Mouse (Mus musculus): ENCODE measurements at regions not wholly inside any gene's neighbourhood (a gene's known extent, or its start where the extent isn't known, plus 50 kb on each side); places are given as distances from the start of the nearest gene placed in this dataset.
"Not testable (repeated sequence)": the region's sequence is repeated elsewhere in the genome, so short reads cannot be mapped to it uniquely, and the experiment has no call there.

DNA sequence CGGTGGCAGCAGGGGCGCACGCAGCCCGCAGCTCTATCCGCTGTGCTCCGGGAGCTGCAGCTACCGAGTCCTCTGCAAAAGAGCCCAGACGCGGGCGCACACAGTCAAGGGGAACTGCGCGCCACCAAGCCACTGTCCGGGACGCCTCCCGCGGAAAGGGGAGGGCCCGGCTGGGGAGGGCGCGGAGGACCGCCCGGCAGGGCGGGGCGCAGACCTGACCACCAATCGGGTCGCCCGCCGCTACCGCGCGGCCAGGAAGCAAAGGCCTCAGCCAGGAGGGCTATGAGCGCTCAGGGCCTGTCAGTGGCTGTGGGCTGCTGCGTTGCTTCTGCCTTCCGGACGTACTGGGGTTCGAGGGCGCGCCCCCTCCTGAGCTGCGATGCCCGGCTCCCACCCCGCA lies 1034.5 kb downstream of the Gm10330 start:
- H3K27me3 ChIP-seq (ENCODE audit: control insufficient read depth, insufficient read depth, low read length); H3K9me3 ChIP-seq (ENCODE audit: control insufficient read depth, low read length); H3K27ac ChIP-seq (ENCODE audit: low read depth, low read length); H3K9ac ChIP-seq (ENCODE audit: low read depth, low read length); H3K4me1 ChIP-seq (ENCODE audit: control insufficient read depth, insufficient read depth, low read length); ATAC-seq (ENCODE audit: low FRiP score, low TSS enrichment); H3K36me3 ChIP-seq (ENCODE audit: control insufficient read depth, insufficient read depth, low read length): not testable (repeated sequence)
- 5% methylated on average over 34 of the region's 40 CpGs for WGBS
- Histone ChIP-seq H3K4me3 (ENCODE audit: low read length) (peak overlapping the region; percentile 34), H3K4me2 (replicated peaks; ENCODE audit: low read depth, low read length) (peak overlapping the region; percentile 31)

DNA sequence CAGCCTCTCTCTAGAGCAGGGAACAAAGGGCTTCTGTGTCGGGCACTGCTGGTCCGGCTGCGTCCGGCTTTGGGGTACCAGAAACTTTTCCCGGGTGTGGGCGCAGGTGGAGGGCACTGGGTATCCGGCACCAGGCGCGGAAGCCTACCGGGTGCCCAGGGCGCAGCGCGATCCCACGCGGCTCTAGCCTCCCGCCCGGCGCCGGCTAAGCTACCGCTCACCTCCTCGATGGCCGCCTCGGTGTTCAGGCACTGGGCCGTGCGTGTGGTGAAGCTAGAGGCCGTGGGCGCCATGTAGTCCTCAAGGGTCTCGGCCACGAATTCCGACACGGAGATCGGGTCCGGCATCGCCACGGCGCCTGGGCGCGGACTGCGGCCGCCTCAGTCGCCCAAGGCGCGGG lies 1035.0 kb downstream of the Gm10330 start:
- whole genome bisulfite sequencing: 6% methylated on average over 23 of the region's 43 CpGs

More for the DNA sequence above, 1035.0 kb downstream of the Gm10330 start:
- Histone ChIP-seq H3K4me2 (replicated peaks; ENCODE audit: low read depth, low read length) (peak overlapping the region; percentile 31), H3K9ac (ENCODE audit: low read depth, low read length) (0 out of 2 replicates have a peak overlapping the region, but pooled peaks have one; percentile 12), H3K4me3 (ENCODE audit: low read length) (peak overlapping the region; percentile 34)
- not testable (repeated sequence) for ATAC-seq (ENCODE audit: low FRiP score, low TSS enrichment); H3K9me3 ChIP-seq (ENCODE audit: control insufficient read depth, low read length); H3K36me3 ChIP-seq (ENCODE audit: control insufficient read depth, insufficient read depth, low read length); H3K27ac ChIP-seq (ENCODE audit: low read depth, low read length); H3K4me1 ChIP-seq (ENCODE audit: control insufficient read depth, insufficient read depth, low read length); H3K27me3 ChIP-seq (ENCODE audit: control insufficient read depth, insufficient read depth, low read length)

Measured in kidney, embryonic 14.5 days (tissue).